Mouse (Mus musculus): ENCODE data around the gene Sgcd. TPM values are rescaled to one million over a fixed set of nuclear protein-coding genes. Genes with fewer than 3 reads are reported as not detected.

Gene Sgcd
- polyA plus RNA-seq, 1 experiment from 2014 or later, result 3.7 TPM

DNA sequence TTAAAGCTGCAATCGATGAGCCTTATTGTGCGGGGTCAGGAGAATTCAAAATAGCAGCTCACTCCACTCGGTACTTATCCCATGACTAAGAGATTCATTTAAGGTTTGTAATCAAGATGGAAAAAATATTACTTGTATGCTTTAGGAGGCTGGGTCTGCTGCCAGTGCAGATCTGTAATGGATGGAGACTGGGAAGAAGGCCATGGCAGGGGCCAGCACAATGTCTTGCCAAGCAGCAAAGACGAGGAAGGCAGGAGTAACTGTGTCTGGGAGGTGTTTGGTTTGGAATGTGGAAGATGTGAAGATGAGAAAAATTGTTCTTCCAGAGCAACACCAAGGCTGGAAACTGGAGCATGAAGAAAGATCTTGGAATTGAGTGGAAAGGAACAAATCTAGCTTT is 36.4 kb downstream of the Sgcd start:
- Histone ChIP-seq H3K27me3 (replicated peaks; ENCODE audit: control insufficient read depth, insufficient read depth, low read length) (no peaks in the 10 kb centered on the region), H3K36me3 (ENCODE audit: control insufficient read depth, insufficient read depth) (no peaks in the 10 kb centered on the region), H3K9ac (replicated peaks; ENCODE audit: low read depth, low read length) (no peak overlapping the region), H3K27ac (ENCODE audit: low read length) (no peak overlapping the region), H3K4me1 (replicated peaks; ENCODE audit: control insufficient read depth, insufficient read depth, low read length) (no peaks in the 10 kb centered on the region), H3K9me3 (ENCODE audit: control insufficient read depth, low read length) (no peaks in the 10 kb centered on the region), H3K4me3 (replicated peaks; ENCODE audit: low read length) (no peak overlapping the region), H3K4me2 (ENCODE audit: low read length) (no peak overlapping the region)
- no peak for ATAC-seq
- WGBS, result 80% methylated on average over 4 of the region's 4 CpGs

DNA sequence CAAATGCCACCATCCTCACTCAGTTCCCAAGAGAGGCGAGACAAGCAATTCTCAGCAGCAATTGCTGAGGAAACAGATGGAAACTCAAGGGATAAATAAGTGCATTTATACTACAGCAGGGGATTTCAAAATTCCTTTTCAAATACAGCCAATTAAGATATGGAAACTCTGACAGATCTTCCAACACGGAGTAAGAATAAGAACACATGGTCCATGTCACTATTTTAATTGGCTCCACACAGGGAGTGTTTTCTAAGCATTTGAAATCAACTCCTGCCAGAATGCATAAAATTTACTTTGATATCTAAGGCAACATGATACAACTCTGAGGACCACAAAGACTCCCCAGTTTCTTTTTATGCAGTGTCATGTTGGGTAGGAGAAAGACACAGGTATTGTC is 49.0 kb downstream of the Sgcd start:
- Histone ChIP-seq H3K27ac (ENCODE audit: low read length) (no peak overlapping the region), H3K9ac (replicated peaks; ENCODE audit: low read depth, low read length) (no peak overlapping the region), H3K9me3 (ENCODE audit: control insufficient read depth, low read length) (no peaks in the 10 kb centered on the region), H3K4me1 (replicated peaks; ENCODE audit: control insufficient read depth, insufficient read depth, low read length) (no peaks in the 10 kb centered on the region), H3K27me3 (replicated peaks; ENCODE audit: control insufficient read depth, insufficient read depth, low read length) (no peaks in the 10 kb centered on the region), H3K4me2 (ENCODE audit: low read length) (no peak overlapping the region), H3K36me3 (ENCODE audit: control insufficient read depth, insufficient read depth) (no peaks in the 10 kb centered on the region), H3K4me3 (replicated peaks; ENCODE audit: low read length) (no peak overlapping the region)
- WGBS, result 44% methylated on average over 2 of the region's 2 CpGs
- peak; percentile 69 for ATAC-seq

DNA sequence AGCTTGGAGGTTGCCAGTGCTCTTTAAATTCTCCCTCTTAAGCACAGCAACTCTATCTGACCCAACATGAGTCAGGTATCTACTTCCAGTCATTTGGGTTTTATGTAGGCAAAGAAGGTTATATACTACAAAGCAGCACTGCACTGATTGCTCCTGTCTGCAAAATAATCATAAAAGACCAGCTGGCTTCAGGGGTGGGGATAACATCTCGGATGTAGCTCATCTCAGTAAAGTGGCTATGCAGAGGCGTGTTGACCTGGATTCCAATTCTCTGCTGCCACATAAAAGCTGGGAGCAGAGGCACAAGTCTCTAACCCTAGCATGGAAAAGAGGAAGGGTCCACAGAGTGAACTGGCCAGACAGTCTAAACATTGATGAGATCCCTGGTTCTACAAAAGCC is 71.2 kb downstream of the Sgcd start:
- Histone ChIP-seq H3K9me3 (ENCODE audit: control insufficient read depth, low read length) (no peaks in the 10 kb centered on the region), H3K4me3 (replicated peaks; ENCODE audit: low read length) (no peak overlapping the region), H3K4me1 (replicated peaks; ENCODE audit: control insufficient read depth, insufficient read depth, low read length) (no peaks in the 10 kb centered on the region), H3K36me3 (ENCODE audit: control insufficient read depth, insufficient read depth) (no peaks in the 10 kb centered on the region), H3K9ac (replicated peaks; ENCODE audit: low read depth, low read length) (no peak overlapping the region), H3K4me2 (ENCODE audit: low read length) (no peak overlapping the region), H3K27ac (ENCODE audit: low read length) (no peak overlapping the region), H3K27me3 (replicated peaks; ENCODE audit: control insufficient read depth, insufficient read depth, low read length) (no peaks in the 10 kb centered on the region)
- 90% methylated on average over 2 of the region's 2 CpGs for WGBS
- ATAC-seq, result no peak

DNA sequence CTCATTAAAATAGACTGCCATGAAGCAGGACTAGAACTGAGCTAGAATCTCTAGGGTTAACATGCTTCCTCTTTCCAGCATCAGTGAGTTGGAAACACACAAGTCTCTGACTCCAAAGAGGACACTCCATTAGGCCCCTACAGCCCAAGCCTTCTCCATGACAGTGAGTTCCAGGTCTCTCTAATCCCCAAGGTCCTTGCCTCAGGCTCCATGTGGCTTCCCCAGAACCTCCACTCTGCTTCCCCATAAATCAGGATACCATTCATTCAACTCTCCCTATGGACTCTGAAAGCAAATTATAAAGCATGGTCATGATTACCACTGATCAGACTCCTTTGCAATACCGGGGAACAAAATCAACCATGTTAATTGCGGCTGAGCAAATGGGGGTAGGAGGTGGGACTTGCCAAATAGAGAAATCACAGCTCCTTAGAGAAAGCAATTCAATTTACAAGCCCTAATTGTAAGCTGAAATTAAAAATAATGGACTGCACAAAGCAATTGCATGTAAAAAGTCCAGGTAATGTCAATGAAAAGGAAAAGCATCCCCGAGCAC is 97.1 kb downstream of the Sgcd start:
- Histone ChIP-seq H3K4me2 (ENCODE audit: low read length) (no peak overlapping the region), H3K9ac (replicated peaks; ENCODE audit: low read depth, low read length) (no peak overlapping the region), H3K4me3 (replicated peaks; ENCODE audit: low read length) (no peak overlapping the region), H3K36me3 (ENCODE audit: control insufficient read depth, insufficient read depth) (no peaks in the 10 kb centered on the region), H3K9me3 (ENCODE audit: control insufficient read depth, low read length) (no peaks in the 10 kb centered on the region), H3K27ac (ENCODE audit: low read length) (no peak overlapping the region), H3K27me3 (replicated peaks; ENCODE audit: control insufficient read depth, insufficient read depth, low read length) (no peaks in the 10 kb centered on the region), H3K4me1 (replicated peaks; ENCODE audit: control insufficient read depth, insufficient read depth, low read length) (no peaks in the 10 kb centered on the region)
- 33% methylated on average over 3 of the region's 3 CpGs for WGBS
- ATAC-seq, result no peak

- H3K27me3 ChIP-seq (replicated peaks; ENCODE audit: control insufficient read depth, insufficient read depth, low read length), result no peaks in the 10 kb centered on the region
- no peaks in the 10 kb centered on the region for H3K36me3 ChIP-seq (ENCODE audit: control insufficient read depth, insufficient read depth)
- no peak overlapping the region for H3K27ac ChIP-seq (ENCODE audit: low read length)
- H3K9me3 ChIP-seq (ENCODE audit: control insufficient read depth, low read length), result no peaks in the 10 kb centered on the region
- H3K9ac ChIP-seq (replicated peaks; ENCODE audit: low read depth, low read length), result no peak overlapping the region
- H3K4me1 ChIP-seq (replicated peaks; ENCODE audit: control insufficient read depth, insufficient read depth, low read length), result peaks cover 2% of the 10 kb centered on the region
- no peak overlapping the region for H3K4me3 ChIP-seq (replicated peaks; ENCODE audit: low read length)
- no peak overlapping the region for H3K4me2 ChIP-seq (ENCODE audit: low read length)
- 58% methylated on average over 2 of the region's 2 CpGs for WGBS
- ATAC-seq, result no peak
These were observed 98.5 kb downstream of the Sgcd start for GRCm38 (mm10) chr11:47890315-47890714.

DNA sequence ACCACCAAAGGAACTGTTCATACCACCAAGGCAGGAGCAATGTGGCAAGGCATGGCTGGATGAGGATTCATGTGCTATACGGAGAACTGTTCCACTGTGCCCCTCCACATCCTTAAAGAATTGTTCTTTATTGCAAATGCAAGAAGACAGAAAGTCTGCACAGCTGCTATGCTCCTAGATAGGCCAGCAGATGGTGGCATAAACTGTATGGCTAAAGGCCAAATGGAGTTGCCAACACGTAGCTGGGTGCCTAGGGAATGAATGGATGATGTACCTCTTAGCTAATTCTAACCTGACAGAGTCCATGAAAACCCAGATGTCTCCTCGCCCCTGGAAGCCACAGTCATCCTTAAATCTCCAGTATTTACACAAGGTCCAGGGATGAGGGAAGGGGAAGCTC is 103.5 kb downstream of the Sgcd start:
- H3K9ac ChIP-seq (replicated peaks; ENCODE audit: low read depth, low read length), result no peak overlapping the region
- H3K4me3 ChIP-seq (replicated peaks; ENCODE audit: low read length), result no peak overlapping the region
- H3K27ac ChIP-seq (ENCODE audit: low read length), result no peak overlapping the region
- no peaks in the 10 kb centered on the region for H3K9me3 ChIP-seq (ENCODE audit: control insufficient read depth, low read length)
- H3K36me3 ChIP-seq (ENCODE audit: control insufficient read depth, insufficient read depth), result no peaks in the 10 kb centered on the region
- H3K4me1 ChIP-seq (replicated peaks; ENCODE audit: control insufficient read depth, insufficient read depth, low read length), result peaks cover 6% of the 10 kb centered on the region
- H3K4me2 ChIP-seq (ENCODE audit: low read length), result no peak overlapping the region
- WGBS, result 33% methylated on average over 3 of the region's 3 CpGs
- no peaks in the 10 kb centered on the region for H3K27me3 ChIP-seq (replicated peaks; ENCODE audit: control insufficient read depth, insufficient read depth, low read length)
- ATAC-seq, result peak; percentile 79

DNA sequence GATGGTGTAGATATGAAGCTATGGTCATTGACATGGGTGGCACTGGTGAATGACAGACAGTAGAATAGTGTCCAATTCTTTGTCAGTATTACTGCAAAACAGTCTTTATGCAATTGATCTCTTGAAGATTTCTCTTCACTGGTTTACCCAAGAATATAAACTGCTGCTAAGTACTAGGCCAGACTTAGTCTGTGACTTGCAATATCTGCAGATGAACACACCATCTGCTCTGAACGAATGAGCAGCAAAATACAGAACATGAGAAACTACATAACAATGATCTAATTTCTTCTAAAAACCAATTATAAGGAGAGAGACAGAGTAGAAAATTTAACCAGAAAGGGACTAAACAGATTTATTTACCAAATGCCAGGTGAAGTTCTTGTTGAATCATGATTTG is 105.2 kb downstream of the Sgcd start:
- no peaks in the 10 kb centered on the region for H3K36me3 ChIP-seq (ENCODE audit: control insufficient read depth, insufficient read depth)
- WGBS, result 39% methylated on average over 1 of the region's 1 CpGs
- peak; percentile 70; the same call in 1 of the 2 replicates for ATAC-seq
- no peak overlapping the region for H3K4me2 ChIP-seq (ENCODE audit: low read length)
- H3K9me3 ChIP-seq (ENCODE audit: control insufficient read depth, low read length), result no peaks in the 10 kb centered on the region
- H3K9ac ChIP-seq (replicated peaks; ENCODE audit: low read depth, low read length), result no peak overlapping the region
- no peaks in the 10 kb centered on the region for H3K27me3 ChIP-seq (replicated peaks; ENCODE audit: control insufficient read depth, insufficient read depth, low read length)
- no peak overlapping the region for H3K4me3 ChIP-seq (replicated peaks; ENCODE audit: low read length)
- H3K4me1 ChIP-seq (replicated peaks; ENCODE audit: control insufficient read depth, insufficient read depth, low read length), result peaks cover 6% of the 10 kb centered on the region
- no peak overlapping the region for H3K27ac ChIP-seq (ENCODE audit: low read length)

DNA sequence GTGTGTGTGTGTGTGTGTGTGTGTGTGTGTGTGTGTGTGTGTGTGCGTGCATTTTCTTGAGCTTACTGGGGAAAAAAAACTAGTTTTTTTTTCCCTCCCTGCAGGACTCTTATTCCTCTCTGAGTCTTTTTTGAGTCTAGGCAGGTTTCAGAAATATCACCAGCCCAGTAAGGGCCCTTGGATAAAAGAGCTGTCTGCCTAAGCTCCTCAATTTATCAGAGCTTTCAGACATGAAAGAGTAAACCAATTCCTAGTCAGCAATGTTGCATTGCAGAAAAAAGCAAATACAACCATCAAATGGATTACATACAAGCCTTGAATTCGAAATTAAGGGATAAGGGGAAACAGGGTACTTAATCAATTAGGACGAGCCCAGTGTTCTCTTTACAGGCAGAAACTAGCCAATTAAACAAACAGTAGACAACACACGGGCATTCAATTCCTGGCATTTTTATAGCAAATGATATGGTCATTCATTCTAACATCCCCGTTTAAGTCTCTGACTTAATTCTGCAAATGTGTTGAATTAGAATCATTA is 112.1 kb downstream of the Sgcd start:
- ATAC-seq, result peak; percentile 10; the same call in 1 of the 2 replicates
- 16% methylated on average over 5 of the region's 5 CpGs for WGBS

DNA sequence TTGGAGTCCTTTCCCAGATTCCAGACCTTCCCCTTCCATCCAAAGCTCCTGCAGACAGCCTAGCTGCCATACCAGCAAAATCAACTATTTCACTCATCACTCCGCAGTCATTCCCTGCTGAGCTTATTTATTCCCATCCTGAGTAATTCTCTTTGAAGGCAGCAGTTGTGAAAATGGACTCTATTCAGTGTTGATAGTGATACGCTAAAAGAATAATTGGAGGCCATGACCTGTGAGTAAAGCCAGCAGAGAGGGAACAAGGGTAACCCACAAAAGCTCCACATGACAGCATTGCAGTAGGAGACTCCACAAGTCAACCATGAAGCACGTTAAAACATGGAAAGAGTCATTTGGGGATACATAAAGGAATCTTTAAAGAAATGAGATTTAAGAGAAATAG is 142.9 kb downstream of the Sgcd start:
- no peak overlapping the region for H3K4me2 ChIP-seq (ENCODE audit: low read length)
- H3K4me1 ChIP-seq (replicated peaks; ENCODE audit: control insufficient read depth, insufficient read depth, low read length), result no peaks in the 10 kb centered on the region
- WGBS, result 8% methylated on average over 3 of the region's 3 CpGs
- H3K9me3 ChIP-seq (ENCODE audit: control insufficient read depth, low read length), result no peaks in the 10 kb centered on the region
- ATAC-seq, result no peak
- H3K9ac ChIP-seq (replicated peaks; ENCODE audit: low read depth, low read length), result no peak overlapping the region
- no peak overlapping the region for H3K27ac ChIP-seq (ENCODE audit: low read length)
- H3K4me3 ChIP-seq (replicated peaks; ENCODE audit: low read length), result no peak overlapping the region
- no peaks in the 10 kb centered on the region for H3K36me3 ChIP-seq (ENCODE audit: control insufficient read depth, insufficient read depth)
- no peaks in the 10 kb centered on the region for H3K27me3 ChIP-seq (replicated peaks; ENCODE audit: control insufficient read depth, insufficient read depth, low read length)

More for the DNA sequence above, 112.1 kb downstream of the Sgcd start:
- Histone ChIP-seq H3K9ac (replicated peaks; ENCODE audit: low read depth, low read length) (no peak overlapping the region), H3K4me3 (replicated peaks; ENCODE audit: low read length) (no peak overlapping the region), H3K4me1 (replicated peaks; ENCODE audit: control insufficient read depth, insufficient read depth, low read length) (no peaks in the 10 kb centered on the region), H3K4me2 (ENCODE audit: low read length) (no peak overlapping the region), H3K9me3 (ENCODE audit: control insufficient read depth, low read length) (no peaks in the 10 kb centered on the region), H3K27me3 (replicated peaks; ENCODE audit: control insufficient read depth, insufficient read depth, low read length) (no peaks in the 10 kb centered on the region), H3K27ac (ENCODE audit: low read length) (no peak overlapping the region), H3K36me3 (ENCODE audit: control insufficient read depth, insufficient read depth) (no peaks in the 10 kb centered on the region)

GRCm38 (mm10) chr11:47833283-47833682 is 155.5 kb downstream of the Sgcd start:
- H3K9me3 ChIP-seq (ENCODE audit: control insufficient read depth, low read length), result no peaks in the 10 kb centered on the region
- 60% methylated on average over 4 of the region's 4 CpGs for WGBS
- H3K27ac ChIP-seq (ENCODE audit: low read length), result no peak overlapping the region
- H3K27me3 ChIP-seq (replicated peaks; ENCODE audit: control insufficient read depth, insufficient read depth, low read length), result no peaks in the 10 kb centered on the region
- H3K9ac ChIP-seq (replicated peaks; ENCODE audit: low read depth, low read length), result no peak overlapping the region
- H3K4me1 ChIP-seq (replicated peaks; ENCODE audit: control insufficient read depth, insufficient read depth, low read length), result no peaks in the 10 kb centered on the region
- ATAC-seq, result no peak
- H3K36me3 ChIP-seq (ENCODE audit: control insufficient read depth, insufficient read depth), result no peaks in the 10 kb centered on the region
- no peak overlapping the region for H3K4me3 ChIP-seq (replicated peaks; ENCODE audit: low read length)
- H3K4me2 ChIP-seq (ENCODE audit: low read length), result no peak overlapping the region

All from forebrain, embryonic 16.5 days (tissue).